Mouse (Mus musculus) kidney, adult 2 months (tissue): ENCODE results near the gene Stk16. TPM values are rescaled to one million over a fixed set of nuclear protein-coding genes. Genes with fewer than 3 reads are reported as not detected.

Experiments
- DNase-seq: peaks from one replicate; pipeline ENCODE4 v3.0.0; 2021
- H3K27ac ChIP-seq: fragments of 200-500 bp; 2 replicates; pipeline ENCODE4 v1.5.1; 2012; ENCODE audit warnings: low read depth, low read length, control low read depth, inconsistent platforms; ENCODE audit not compliant: insufficient read depth
- H3K27me3 ChIP-seq: fragments of 200-500 bp; replicated peaks from 2 replicates; pipeline ENCODE4 v1.6.1; 2012; ENCODE audit warnings: mild to moderate bottlenecking, moderate library complexity, low read length, inconsistent platforms; ENCODE audit not compliant: control insufficient read depth, insufficient read depth
- H3K36me3 ChIP-seq: fragments of 200-500 bp; 2 replicates; pipeline ENCODE4 v1.6.1; 2012; ENCODE audit warnings: mild to moderate bottlenecking, moderate library complexity, low read length, inconsistent platforms; ENCODE audit not compliant: control insufficient read depth, insufficient read depth
- H3K4me1 ChIP-seq: fragments of 200-500 bp; 2 replicates; pipeline ENCODE4 v1.6.1; 2011; ENCODE audit warnings: low read length; ENCODE audit not compliant: control insufficient read depth, insufficient read depth
- H3K4me3 ChIP-seq: fragments of 200-500 bp; 2 replicates; pipeline ENCODE4 v1.5.1; 2011; ENCODE audit warnings: mild to moderate bottlenecking, low read depth, low read length, control low read depth; ENCODE audit not compliant: insufficient read depth
- CTCF ChIP-seq: fragments of 200-500 bp; conservative IDR thresholded peaks from 2 replicates; pipeline ENCODE4 v1.5.1; 2011; ENCODE audit warnings: low read depth, mild to moderate bottlenecking, control low read depth, low read length, moderate library complexity, mixed read lengths; ENCODE audit not compliant: insufficient read depth, insufficient read length
- POLR2A ChIP-seq: fragments of 200-500 bp; IDR thresholded peaks from one replicate; pipeline ENCODE4 v1.6.1; 2011; ENCODE audit warnings: low read depth, low read length, control low read depth
- WGBS: fragments of 180-500 bp; shearing (Covaris S2); methylation state at CpG from one replicate; pipeline ENCODE4 v1.1.7; 2018; 5-methylcytosine and 5-hydroxymethylcytosine counted together
- polyA plus RNA-seq: library from polyadenylated mRNA; depleted of rRNA; stranded (reverse); fragments of >200 nt; gene quantifications from 2 replicates; pipeline ENCODE4 v1.2.3, GENCODE M21; 2012

Stk16 gene
- polyA plus RNA-seq, 1 experiment: 254 TPM

- no peaks in the 10 kb centered on the region; the same call in 1 of the 2 replicates for H3K36me3 ChIP-seq
- no peak for TF ChIP-seq CTCF
- TF ChIP-seq POLR2A: no peak
- WGBS: 85% methylated on average over 10 of the region's 10 CpGs
Observed at GRCm38 (mm10) chr1:75239591-75239990, 29.0 kb downstream of the Stk16 start.

GRCm38 (mm10) chr1:75243411-75243810, 32.8 kb downstream of the Stk16 start:
- H3K27ac ChIP-seq: no peak overlapping the region
- WGBS: 92% methylated on average over 14 of the region's 14 CpGs
- H3K4me1 ChIP-seq: no peaks in the 10 kb centered on the region

More at GRCm38 (mm10) chr1:75239591-75239990, 29.0 kb downstream of the Stk16 start:
- no peak for DNase-seq
- Histone ChIP-seq H3K4me1 (peaks cover 12% of the 10 kb centered on the region), H3K27ac (no peak overlapping the region), H3K4me3 (no peak overlapping the region), H3K27me3 (no peaks in the 10 kb centered on the region)

GRCm38 (mm10) chr1:75244175-75244826, 33.7 kb downstream of the Stk16 start:
- H3K27me3 ChIP-seq: no peaks in the 10 kb centered on the region
- no peaks in the 10 kb centered on the region for H3K4me1 ChIP-seq
- H3K4me3 ChIP-seq: no peak overlapping the region
- no peaks in the 10 kb centered on the region; the same call in 1 of the 2 replicates for H3K36me3 ChIP-seq
- no peak for TF ChIP-seq CTCF
- TF ChIP-seq POLR2A: no peak
- no peak for DNase-seq
- 92% methylated on average over 12 of the region's 12 CpGs for WGBS
- H3K27ac ChIP-seq: no peak overlapping the region

More at GRCm38 (mm10) chr1:75243411-75243810, 32.8 kb downstream of the Stk16 start:
- Histone ChIP-seq H3K4me3 (no peak overlapping the region), H3K36me3 (no peaks in the 10 kb centered on the region; the same call in 1 of the 2 replicates), H3K27me3 (no peaks in the 10 kb centered on the region)
- no peak for DNase-seq
- no peak for TF ChIP-seq CTCF
- TF ChIP-seq POLR2A: no peak

GRCm38 (mm10) chr1:75244836-75245235, 34.2 kb downstream of the Stk16 start:
- Histone ChIP-seq H3K36me3 (no peaks in the 10 kb centered on the region; the same call in 1 of the 2 replicates), H3K4me1 (no peaks in the 10 kb centered on the region), H3K27me3 (no peaks in the 10 kb centered on the region), H3K4me3 (no peak overlapping the region), H3K27ac (no peak overlapping the region)
- DNase-seq: peak; percentile 71
- TF ChIP-seq POLR2A (no peak), CTCF (no peak)
- WGBS: 35% methylated on average over 4 of the region's 4 CpGs

GRCm38 (mm10) chr1:75247071-75247930, 36.7 kb downstream of the Stk16 start:
- no peaks in the 10 kb centered on the region for H3K4me1 ChIP-seq
- no peak for DNase-seq
- H3K27me3 ChIP-seq: no peaks in the 10 kb centered on the region
- H3K4me3 ChIP-seq: no peak overlapping the region
- WGBS: 80% methylated on average over 16 of the region's 16 CpGs
- TF ChIP-seq CTCF (no peak), POLR2A (no peak)
- H3K27ac ChIP-seq: no peak overlapping the region
- H3K36me3 ChIP-seq: no peaks in the 10 kb centered on the region

- Histone ChIP-seq H3K4me1 (no peaks in the 10 kb centered on the region), H3K36me3 (no peaks in the 10 kb centered on the region), H3K27ac (no peak overlapping the region), H3K27me3 (no peaks in the 10 kb centered on the region), H3K4me3 (no peak overlapping the region)
- peak; percentile 19 for DNase-seq
- TF ChIP-seq CTCF (no peak), POLR2A (no peak)
- WGBS: 49% methylated on average over 9 of the region's 9 CpGs
Observed at GRCm38 (mm10) chr1:75248041-75248772, 37.6 kb downstream of the Stk16 start.

GRCm38 (mm10) chr1:75250498-75250897, 39.9 kb downstream of the Stk16 start:
- TF ChIP-seq CTCF: no peak
- H3K4me3 ChIP-seq: no peak overlapping the region
- DNase-seq: no peak
- 72% methylated on average over 3 of the region's 3 CpGs for WGBS
- no peaks in the 10 kb centered on the region for H3K4me1 ChIP-seq
- no peaks in the 10 kb centered on the region for H3K27me3 ChIP-seq
- H3K36me3 ChIP-seq: no peaks in the 10 kb centered on the region
- H3K27ac ChIP-seq: no peak overlapping the region
